Comparison of ENCODE assay signal across 8 mouse cellular contexts in the genomic region with DNA sequence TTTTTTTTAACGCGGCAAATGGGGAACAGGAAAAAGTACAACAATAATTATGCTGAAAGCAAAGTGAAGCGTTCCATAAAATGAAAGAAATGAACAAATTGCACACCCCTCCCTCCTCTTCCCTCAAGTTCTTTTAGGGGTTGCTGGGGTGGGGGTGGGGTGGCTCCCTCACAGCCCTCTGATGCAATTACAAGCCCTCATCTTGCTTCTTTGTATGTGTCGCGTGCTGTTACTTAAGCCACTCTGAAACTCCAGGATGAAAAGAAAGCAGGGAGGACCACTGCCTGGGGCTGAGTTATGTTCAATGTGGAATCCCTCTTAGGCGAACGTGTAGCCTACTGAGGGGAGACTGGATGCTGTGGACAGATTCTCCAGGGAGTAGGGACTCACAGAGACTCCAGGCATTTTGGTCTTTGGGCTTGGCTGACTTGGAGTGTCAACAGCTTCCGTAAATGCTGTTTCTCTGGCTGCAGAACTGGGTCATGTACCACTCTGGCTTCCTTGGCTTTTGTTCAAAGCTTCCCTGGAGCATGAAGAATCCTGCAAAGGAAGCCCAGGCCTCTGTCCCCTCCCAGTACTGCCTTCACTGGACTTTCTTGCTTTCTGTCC.
DNase-seq lines count a peak whose midpoint lies in the region; ATAC-seq lines count a peak whose summit lies in the region.

No protein-coding gene starts in this region.

- no peaks in the 10 kb centered on the region for H3K36me3 ChIP-seq in forebrain, embryonic 11.5 days (ENCODE audit: control insufficient read depth, insufficient read depth, low read length)
- no peaks in the 10 kb centered on the region for H3K36me3 ChIP-seq in limb, embryonic 12.5 days

- no peaks in the 10 kb centered on the region for H3K27me3 ChIP-seq in forebrain, embryonic 11.5 days (ENCODE audit: control insufficient read depth, insufficient read depth, low read length)
- no peaks in the 10 kb centered on the region for H3K27me3 ChIP-seq in limb, embryonic 12.5 days

- WGBS in forebrain, embryonic 11.5 days = 12% methylated on average over 8 of the region's 8 CpGs
- 35% methylated on average over 8 of the region's 8 CpGs for WGBS in limb, embryonic 12.5 days

- H3K4me2 ChIP-seq in forebrain, embryonic 11.5 days (ENCODE audit: low read depth, low read length, severe bottlenecking) = peak overlapping the region; percentile 41
- H3K4me2 ChIP-seq in limb, embryonic 12.5 days = peak overlapping the region; percentile 31

- ATAC-seq in forebrain, embryonic 11.5 days (replicated peaks; ENCODE audit: low FRiP score) = peak; percentile 91
- ATAC-seq in limb, embryonic 12.5 days (ENCODE audit: insufficient number of reproducible peaks, insufficient read depth, low FRiP score, low TSS enrichment, low read depth) = no peak
- ATAC-seq in inflammation-experienced regulatory T-cells, adult 6 months = no peak
- no peak for ATAC-seq in megakaryocyte progenitor cell, adult 5-6 weeks (replicated peaks; ENCODE audit: poor library complexity)

- peak overlapping the region; percentile 17; the same call in 1 of the 2 replicates for H3K9ac ChIP-seq in forebrain, embryonic 11.5 days (ENCODE audit: low read length)
- H3K9ac ChIP-seq in limb, embryonic 12.5 days (replicated peaks) = no peak overlapping the region

- peak overlapping the region; percentile 59 for H3K27ac ChIP-seq in forebrain, embryonic 11.5 days (ENCODE audit: low read depth, low read length)
- peak overlapping the region; percentile 79 for H3K27ac ChIP-seq in limb, embryonic 12.5 days

- DNase-seq in right cerebral cortex, postnatal 10 days (ENCODE audit: low spot score in 2 of 2) = peak; percentile 55 to 72
- no peak for DNase-seq in right cerebral cortex, postnatal 25 days
- DNase-seq in forebrain, embryonic 11.5 days (ENCODE audit: low spot score) = peak; percentile 82
- no peak for DNase-seq in urinary bladder, postnatal 25 days (ENCODE audit: low spot score)
- DNase-seq in heart, adult 8-10 months (ENCODE audit: low spot score) = no peak

- no peak overlapping the region for H3K4me3 ChIP-seq in forebrain, embryonic 11.5 days (ENCODE audit: low read depth, low read length)
- no peak overlapping the region for H3K4me3 ChIP-seq in limb, embryonic 12.5 days (replicated peaks)

- no peaks in the 10 kb centered on the region for H3K9me3 ChIP-seq in forebrain, embryonic 11.5 days (ENCODE audit: control insufficient read depth, low read length)
- H3K9me3 ChIP-seq in limb, embryonic 12.5 days = no peaks in the 10 kb centered on the region

- peaks cover 10% of the 10 kb centered on the region for H3K4me1 ChIP-seq in forebrain, embryonic 11.5 days (replicated peaks; ENCODE audit: control insufficient read depth, insufficient read depth, low read length)
- H3K4me1 ChIP-seq in limb, embryonic 12.5 days (replicated peaks) = peaks cover 35% of the 10 kb centered on the region

Comparison
In these comparisons a context has a peak if more than half of its experiments do, and no peak if none do; other contexts are left out.
1. DNase-seq: peak in right cerebral cortex, postnatal 10 days (2 of 2) and forebrain, embryonic 11.5 days (single experiment); none in right cerebral cortex, postnatal 25 days (single experiment), urinary bladder, postnatal 25 days (single experiment) and heart, adult 8-10 months (single experiment).